Mouse (Mus musculus) midbrain, embryonic 10.5 days (tissue): ENCODE data around the gene Zfp64. TPM values are rescaled to one million over a fixed set of nuclear protein-coding genes. Genes with fewer than 3 reads are reported as not detected.

Experiments
- DNase-seq: peaks from one replicate; pipeline ENCODE4 v3.0.0-alpha.2; 2017; ENCODE audit warnings: low spot score
- H3K27ac ChIP-seq: fragments of 300-500 bp; sonication (generic); replicated peaks from 2 replicates; pipeline ENCODE4 v1.5.1; 2016; ENCODE audit warnings: mild to moderate bottlenecking
- H3K27me3 ChIP-seq: fragments of 300-500 bp; sonication (generic); 2 replicates; pipeline ENCODE4 v1.6.1; 2016; ENCODE audit warnings: low read depth, mild to moderate bottlenecking; ENCODE audit not compliant: poor library complexity, severe bottlenecking
- H3K36me3 ChIP-seq: fragments of 300-500 bp; sonication (generic); 2 replicates; pipeline ENCODE4 v1.6.1; 2016; ENCODE audit warnings: mild to moderate bottlenecking, moderate library complexity
- H3K4me1 ChIP-seq: fragments of 300-500 bp; sonication (generic); 2 replicates; pipeline ENCODE4 v1.6.1; 2016
- H3K4me3 ChIP-seq: fragments of 300-500 bp; sonication (generic); 2 replicates; pipeline ENCODE4 v1.5.1; 2016; ENCODE audit warnings: mild to moderate bottlenecking, moderate library complexity
- H3K9me3 ChIP-seq: fragments of 300-500 bp; sonication (generic); replicated peaks from 2 replicates; pipeline ENCODE4 v1.6.1; 2016; ENCODE audit warnings: mild to moderate bottlenecking
- WGBS: fragments of 180-500 bp; shearing (Covaris S2); methylation state at CpG from one replicate; pipeline ENCODE4 v1.1.7; 2016; 5-methylcytosine and 5-hydroxymethylcytosine counted together
- polyA plus RNA-seq: library from polyadenylated mRNA; unstranded; fragments of >200 nt; fragmentation: Nextera tagmentation; extraction: Ambion mirVana; gene quantifications from 2 replicates; pipeline ENCODE4 v1.2.1, GENCODE M21; 2016

Gene Zfp64
- 37.8 and 38.0 TPM in 2 replicates for polyA plus RNA-seq

DNA sequence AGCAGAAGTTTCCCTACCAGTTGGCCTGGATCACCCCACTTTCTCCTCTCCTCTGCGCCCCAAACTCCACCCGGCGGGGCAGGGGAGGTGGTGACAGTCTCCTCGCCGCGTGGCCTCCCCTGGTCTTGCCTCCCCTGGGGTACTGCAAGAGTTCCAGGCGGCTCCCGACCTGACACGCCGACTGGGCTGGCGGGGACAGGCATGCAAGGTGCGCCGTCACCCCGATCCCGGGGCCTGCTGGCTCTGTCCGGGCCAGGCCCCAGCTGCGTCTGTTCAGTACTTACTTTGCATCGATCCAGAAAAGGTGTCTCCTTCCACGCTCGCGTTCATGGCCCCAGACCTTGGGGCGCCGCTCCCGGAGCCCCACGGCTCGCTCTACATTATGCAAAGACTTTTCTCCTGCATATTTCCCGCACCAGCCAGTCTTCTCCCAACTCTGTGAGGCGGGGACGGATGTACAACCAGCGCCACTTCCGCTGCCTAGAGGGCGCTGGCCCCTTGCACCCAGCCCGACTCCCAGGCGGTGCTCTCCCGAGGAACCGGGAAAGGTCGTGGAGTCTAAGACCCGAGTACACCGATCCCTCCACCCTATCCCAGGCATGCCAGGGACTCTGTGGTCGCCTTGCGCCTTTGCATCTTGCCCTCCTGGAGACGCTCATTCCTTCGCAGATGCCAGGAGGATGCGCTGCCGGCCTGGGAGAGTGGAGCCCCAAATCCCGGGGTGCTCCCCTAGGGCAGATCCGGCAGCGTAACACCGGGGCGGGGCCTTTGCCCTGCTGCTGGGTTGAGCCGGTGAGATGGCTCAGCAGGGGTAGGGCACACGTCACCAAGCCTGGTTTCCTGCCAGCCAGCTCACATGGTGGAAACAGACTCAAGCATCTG lies at the start of gene Zfp64:
Zfp64 (minus strand) TSS at position 753 of the 882 bp plus-strand sequence.
- peaks cover 26% of the 10 kb centered on the region for H3K36me3 ChIP-seq
- H3K4me3 ChIP-seq: peak within 1 kb of the TSS; percentile 91
- H3K9me3 ChIP-seq: no peaks in the 10 kb centered on the region
- no peaks in the 10 kb centered on the region; the same call in 1 of the 2 replicates for H3K27me3 ChIP-seq
- WGBS: under 1% methylated on average over 52 of the region's 52 CpGs
- peak; percentile 85 for DNase-seq
- H3K4me1 ChIP-seq: peaks cover 26% of the 10 kb centered on the region
- H3K27ac ChIP-seq: peak within 1 kb of the TSS; percentile 95

DNA sequence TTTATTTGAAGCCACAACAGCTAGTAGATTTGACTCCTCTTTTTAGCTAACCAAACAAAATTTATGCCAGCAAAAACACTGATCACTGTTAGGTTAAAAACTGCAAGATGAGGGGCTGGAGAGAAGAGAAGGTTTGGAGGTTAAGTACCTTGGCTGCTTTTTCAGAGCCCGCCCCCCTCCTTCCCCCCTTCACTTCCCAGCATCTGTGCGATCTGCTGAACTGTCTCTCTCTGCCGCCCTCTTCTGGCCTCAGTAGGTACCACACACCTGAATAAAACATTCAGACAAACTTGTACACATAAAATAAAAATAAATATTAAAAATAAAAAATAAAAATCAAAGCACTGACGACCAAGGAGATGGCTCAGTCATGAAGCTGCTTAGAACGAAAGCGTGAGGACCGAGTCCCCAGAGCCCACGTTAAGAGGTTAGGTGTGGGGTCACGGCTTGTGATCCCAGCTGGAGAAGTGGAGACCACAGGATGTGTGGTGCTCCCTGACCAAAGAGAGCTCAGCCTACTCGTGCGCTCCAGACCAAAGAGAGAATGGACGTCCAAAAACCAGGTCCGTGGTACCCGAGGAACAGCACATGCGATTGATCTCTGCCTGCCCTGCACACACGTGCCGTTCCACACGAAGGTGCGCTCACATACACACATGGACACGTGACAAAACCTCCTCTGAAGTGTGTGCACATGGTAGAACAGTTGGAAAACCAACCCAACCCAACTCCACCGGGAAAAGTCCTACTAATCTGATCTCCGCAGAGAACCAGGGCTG lies 37.4 kb upstream of the Zfp64 start:
- DNase-seq: peak; percentile 48
- 77% methylated on average over 22 of the region's 22 CpGs for WGBS
- no peak overlapping the region for H3K4me3 ChIP-seq
- no peaks in the 10 kb centered on the region for H3K36me3 ChIP-seq
- no peak overlapping the region for H3K27ac ChIP-seq
- H3K4me1 ChIP-seq: peaks cover 13% of the 10 kb centered on the region
- no peaks in the 10 kb centered on the region for H3K27me3 ChIP-seq
- H3K9me3 ChIP-seq: 0 out of 2 replicates have a peak, but pooled peaks cover 3% of the 10 kb centered on the region

DNA sequence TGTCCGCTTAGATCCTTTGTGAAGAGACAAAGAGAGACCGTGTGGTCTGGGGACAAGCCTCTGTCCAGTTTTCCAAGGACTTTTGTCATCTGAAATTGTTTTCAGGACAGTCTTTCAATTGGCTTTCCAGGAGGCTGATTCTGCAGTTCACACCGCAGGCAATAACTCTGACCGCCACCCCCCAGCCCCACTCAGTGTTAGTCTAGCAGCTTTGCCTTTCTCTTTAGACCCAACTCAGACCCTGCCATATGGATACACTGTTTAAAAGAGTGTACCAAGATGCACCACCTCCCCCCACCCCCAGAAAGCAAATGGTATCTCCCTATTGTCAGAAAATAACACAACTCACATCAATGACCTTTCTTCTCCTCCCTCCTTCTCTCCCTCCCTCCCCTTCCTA lies 35.6 kb upstream of the Zfp64 start:
- 73% methylated on average over 4 of the region's 4 CpGs for WGBS
- Histone ChIP-seq H3K4me3 (no peak overlapping the region), H3K36me3 (no peaks in the 10 kb centered on the region), H3K27ac (peak overlapping the region; percentile 76), H3K27me3 (no peaks in the 10 kb centered on the region), H3K9me3 (0 out of 2 replicates have a peak, but pooled peaks cover 3% of the 10 kb centered on the region), H3K4me1 (peaks cover 13% of the 10 kb centered on the region)
- DNase-seq: peak; percentile 36

DNA sequence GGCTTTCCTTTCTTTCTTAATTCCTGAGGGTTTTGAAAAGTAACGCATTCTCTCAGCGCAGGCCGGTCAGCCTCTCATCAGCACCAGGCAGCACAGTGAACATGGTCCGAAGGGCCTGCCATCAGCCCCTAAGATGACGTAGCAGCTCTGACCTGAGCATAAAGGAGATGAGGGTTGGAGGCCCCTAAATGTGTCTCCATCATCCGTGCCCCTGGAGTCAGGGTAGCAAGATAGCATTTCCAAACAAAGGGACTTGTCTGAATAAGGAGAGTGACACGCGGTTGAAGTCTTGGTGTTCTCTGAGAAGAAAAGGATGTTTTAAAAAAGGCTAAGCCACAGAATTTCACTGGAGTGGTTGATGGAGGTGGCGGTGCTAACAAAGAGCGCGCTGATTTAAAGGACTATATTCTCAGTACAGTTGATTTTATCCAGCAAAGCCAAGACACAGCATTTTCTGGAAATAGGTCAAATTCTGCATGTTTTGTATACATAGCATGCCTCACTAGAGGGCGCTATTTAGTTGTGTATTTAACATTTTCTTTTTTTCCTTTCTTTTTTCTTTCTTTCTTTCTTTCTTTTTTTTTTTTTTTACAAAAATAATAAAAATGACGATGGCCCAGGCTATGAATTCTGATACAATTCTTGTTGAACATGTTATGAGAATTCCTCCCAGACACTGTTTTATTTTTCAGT lies 34.8 kb upstream of the Zfp64 start:
- H3K27me3 ChIP-seq: no peaks in the 10 kb centered on the region
- DNase-seq: no peak
- peak overlapping the region; percentile 59 for H3K27ac ChIP-seq
- 63% methylated on average over 13 of the region's 13 CpGs for WGBS
- H3K9me3 ChIP-seq: 0 out of 2 replicates have a peak, but pooled peaks cover 3% of the 10 kb centered on the region
- H3K4me1 ChIP-seq: peaks cover 13% of the 10 kb centered on the region
- no peak overlapping the region for H3K4me3 ChIP-seq
- H3K36me3 ChIP-seq: no peaks in the 10 kb centered on the region

DNA sequence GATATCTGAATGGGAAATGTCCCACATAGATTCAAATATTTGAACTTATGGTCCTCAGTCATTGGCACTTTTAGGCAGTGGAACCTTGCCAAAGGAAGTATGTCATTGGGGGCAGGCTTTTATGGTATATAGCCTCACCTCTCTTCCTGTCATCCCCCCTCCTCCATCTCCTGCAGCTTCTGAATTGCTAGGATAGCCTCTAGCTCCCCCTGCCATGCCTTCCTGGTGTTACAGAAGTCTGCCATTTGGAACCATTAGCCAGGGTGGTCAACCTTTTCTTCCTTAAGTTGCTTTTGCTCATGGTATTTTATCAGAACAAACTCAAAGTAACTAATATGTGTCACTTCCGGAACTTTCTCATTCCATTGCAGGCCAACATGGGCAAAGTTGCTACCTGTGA lies 32.7 kb upstream of the Zfp64 start:
- WGBS: 97% methylated on average over 1 of the region's 1 CpGs
- no peak for DNase-seq

DNA sequence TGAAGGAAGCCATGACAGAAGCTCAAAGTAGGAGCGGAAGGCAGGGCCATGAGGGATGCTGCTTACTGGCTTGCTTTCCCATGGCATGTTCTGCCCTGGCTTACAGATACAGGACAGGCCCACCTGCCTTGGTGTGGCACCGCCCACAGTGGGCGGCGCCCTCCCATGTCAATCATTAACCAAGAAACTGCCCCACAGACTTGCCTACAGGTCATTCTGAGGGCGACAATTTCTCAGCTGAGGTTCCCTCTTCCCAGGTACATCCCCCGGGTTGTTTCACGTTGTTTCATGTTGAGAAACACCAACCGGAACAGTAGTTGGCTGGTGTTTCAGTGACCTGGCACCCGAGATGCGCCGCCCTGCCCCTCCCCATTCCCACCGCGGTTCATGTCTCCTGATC lies 32.0 kb upstream of the Zfp64 start:
- no peak overlapping the region for H3K4me3 ChIP-seq
- 76% methylated on average over 13 of the region's 13 CpGs for WGBS
- no peaks in the 10 kb centered on the region for H3K36me3 ChIP-seq
- no peak for DNase-seq
- H3K27me3 ChIP-seq: no peaks in the 10 kb centered on the region
- H3K9me3 ChIP-seq: no peaks in the 10 kb centered on the region
- H3K4me1 ChIP-seq: peaks cover 13% of the 10 kb centered on the region
- no peak overlapping the region for H3K27ac ChIP-seq

More for the DNA sequence above, 32.7 kb upstream of the Zfp64 start:
- H3K9me3 ChIP-seq: no peaks in the 10 kb centered on the region
- no peak overlapping the region for H3K27ac ChIP-seq
- no peaks in the 10 kb centered on the region for H3K36me3 ChIP-seq
- peaks cover 13% of the 10 kb centered on the region for H3K4me1 ChIP-seq
- no peak overlapping the region for H3K4me3 ChIP-seq
- H3K27me3 ChIP-seq: no peaks in the 10 kb centered on the region

DNA sequence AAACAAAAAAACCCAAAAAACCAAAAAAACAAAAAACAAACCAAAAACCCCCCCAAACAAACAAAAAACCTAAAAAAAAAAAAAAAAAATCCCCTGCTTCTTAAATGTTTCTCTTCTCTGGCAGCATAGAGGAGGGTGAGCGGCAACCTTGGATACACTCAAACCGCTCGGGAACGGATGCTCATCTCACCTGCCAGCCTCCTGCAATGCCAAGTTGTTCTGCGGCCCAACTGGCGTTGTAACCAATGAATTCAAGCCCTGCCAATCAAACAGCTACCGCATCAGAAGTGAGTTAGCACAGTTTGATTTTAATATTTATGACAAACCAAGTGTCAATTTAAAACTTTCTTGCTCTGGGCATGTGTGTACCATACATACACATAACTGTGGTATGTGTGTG lies 26.6 kb upstream of the Zfp64 start:
- Histone ChIP-seq H3K4me1 (peaks cover 9% of the 10 kb centered on the region; the same call in 1 of the 2 replicates), H3K4me3 (no peak overlapping the region), H3K36me3 (no peaks in the 10 kb centered on the region), H3K27ac (no peak overlapping the region), H3K9me3 (no peaks in the 10 kb centered on the region), H3K27me3 (no peaks in the 10 kb centered on the region)
- WGBS: 93% methylated on average over 7 of the region's 7 CpGs
- DNase-seq: no peak

DNA sequence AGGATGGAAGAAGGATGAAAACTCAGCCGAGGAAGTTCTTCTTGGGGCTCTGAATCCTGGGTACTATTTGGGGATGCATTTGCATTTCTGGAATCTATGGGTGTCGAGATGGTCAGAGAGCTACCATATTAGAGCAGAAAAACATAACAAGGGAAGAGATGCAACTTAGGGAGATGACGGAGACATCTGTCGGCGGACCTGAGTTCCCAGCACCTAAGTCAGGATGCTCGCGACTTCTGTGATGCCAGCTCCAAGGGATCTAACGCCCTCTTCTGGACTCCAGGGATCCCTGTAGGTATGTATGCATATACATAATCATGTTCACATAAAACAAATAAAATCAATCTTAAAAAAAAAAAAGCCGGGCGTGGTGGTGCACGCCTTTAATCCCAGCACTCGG lies 26.1 kb upstream of the Zfp64 start:
- peak overlapping the region; percentile 38 for H3K4me3 ChIP-seq
- no peaks in the 10 kb centered on the region for H3K36me3 ChIP-seq
- peaks cover 9% of the 10 kb centered on the region; the same call in 1 of the 2 replicates for H3K4me1 ChIP-seq
- H3K27ac ChIP-seq: no peak overlapping the region
- no peaks in the 10 kb centered on the region for H3K27me3 ChIP-seq
- no peak for DNase-seq
- WGBS: 70% methylated on average over 12 of the region's 12 CpGs
- no peaks in the 10 kb centered on the region for H3K9me3 ChIP-seq

DNA sequence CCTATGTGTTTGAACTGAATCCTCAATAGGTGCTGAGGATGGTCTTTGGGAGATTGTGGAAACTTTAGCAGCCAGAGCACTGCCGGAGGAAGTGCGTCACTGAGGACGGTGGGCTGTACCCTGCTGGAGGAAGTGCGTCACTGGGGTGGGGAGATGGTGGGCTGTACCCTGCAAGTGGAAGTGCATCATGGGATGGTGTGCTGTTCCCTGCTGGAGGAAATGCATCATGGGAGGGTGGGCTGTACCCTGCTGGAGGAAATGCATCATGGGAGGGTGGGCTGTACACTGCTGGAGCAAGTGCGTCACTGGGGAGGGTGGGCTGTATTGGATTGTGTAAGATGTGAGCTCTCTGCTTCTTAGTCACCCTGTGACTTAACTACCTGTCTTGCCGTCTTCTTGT lies 25.5 kb upstream of the Zfp64 start:
- Histone ChIP-seq H3K9me3 (no peaks in the 10 kb centered on the region), H3K4me3 (peak overlapping the region; percentile 38), H3K27ac (no peak overlapping the region), H3K36me3 (no peaks in the 10 kb centered on the region), H3K27me3 (no peaks in the 10 kb centered on the region), H3K4me1 (peaks cover 9% of the 10 kb centered on the region; the same call in 1 of the 2 replicates)
- DNase-seq: peak; percentile 55
- WGBS: 49% methylated on average over 6 of the region's 6 CpGs

DNA sequence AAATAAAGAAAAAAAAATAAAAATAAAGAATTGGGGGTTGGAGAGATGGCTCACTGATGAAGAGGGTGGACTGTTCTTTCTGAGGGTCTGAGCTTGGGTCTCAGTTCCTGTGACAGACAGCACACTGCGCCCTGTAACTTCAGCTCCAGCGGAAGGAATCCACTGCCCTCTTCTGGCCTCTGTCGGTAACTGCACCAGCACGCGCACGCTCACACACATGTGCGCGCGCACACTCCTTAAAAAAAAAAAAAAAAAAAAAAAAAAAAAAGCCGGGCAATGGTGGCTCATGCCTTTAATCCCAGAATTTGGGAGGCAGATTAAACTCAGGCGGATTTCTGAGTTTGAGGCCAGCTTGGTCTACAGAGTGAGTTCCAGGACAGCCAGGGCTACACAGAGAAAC lies 24.4 kb upstream of the Zfp64 start:
- Histone ChIP-seq H3K36me3 (no peaks in the 10 kb centered on the region), H3K4me3 (no peak overlapping the region), H3K9me3 (no peaks in the 10 kb centered on the region), H3K27ac (no peak overlapping the region), H3K27me3 (no peaks in the 10 kb centered on the region), H3K4me1 (peaks cover 9% of the 10 kb centered on the region; the same call in 1 of the 2 replicates)
- 44% methylated on average over 11 of the region's 11 CpGs for WGBS
- DNase-seq: peak; percentile 45

DNA sequence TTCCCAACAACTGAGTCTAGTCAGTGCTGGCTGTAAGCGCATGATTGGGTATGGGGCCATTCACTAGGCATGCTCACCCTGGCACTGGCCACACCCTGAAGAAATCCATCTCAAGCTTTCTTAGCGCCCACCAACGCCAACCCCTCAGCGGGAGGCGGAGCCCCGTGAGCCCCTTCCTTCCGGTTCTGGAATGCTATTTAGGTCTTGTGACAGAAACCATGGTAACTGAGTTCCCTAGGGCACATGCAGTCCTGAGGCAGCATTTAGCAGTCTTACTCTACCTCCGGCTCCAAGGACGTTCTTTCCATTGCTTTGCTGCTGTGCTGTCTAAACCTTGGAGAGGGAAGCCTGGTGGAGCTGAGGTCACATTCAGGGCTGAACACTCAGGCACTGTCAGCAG lies 22.6 kb upstream of the Zfp64 start:
- no peaks in the 10 kb centered on the region for H3K9me3 ChIP-seq
- no peak for DNase-seq
- peaks cover 9% of the 10 kb centered on the region; the same call in 1 of the 2 replicates for H3K4me1 ChIP-seq
- H3K27me3 ChIP-seq: no peaks in the 10 kb centered on the region
- WGBS: 65% methylated on average over 9 of the region's 9 CpGs
- no peak overlapping the region for H3K4me3 ChIP-seq
- H3K36me3 ChIP-seq: no peaks in the 10 kb centered on the region
- no peak overlapping the region for H3K27ac ChIP-seq

DNA sequence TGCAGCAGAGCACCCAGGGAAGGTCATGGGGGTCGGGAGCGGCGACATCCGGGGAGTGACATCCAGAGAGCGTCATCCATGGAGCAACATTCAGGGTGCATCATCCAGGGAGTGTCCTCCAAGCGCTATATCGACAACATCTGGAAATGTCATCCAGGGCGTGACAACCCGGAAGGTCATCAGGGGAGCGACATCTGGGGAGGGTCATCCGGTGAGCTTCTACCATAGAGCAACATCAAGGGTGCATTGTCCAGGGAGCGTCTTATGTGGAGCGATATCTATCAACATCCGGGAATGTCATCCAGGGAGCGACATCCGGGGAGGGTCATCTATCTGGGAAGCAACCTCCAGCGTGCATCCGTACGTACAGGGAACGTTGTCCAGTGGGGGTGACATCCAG lies 14.7 kb upstream of the Zfp64 start:
- Histone ChIP-seq H3K27me3 (no peaks in the 10 kb centered on the region), H3K4me1 (no peaks in the 10 kb centered on the region), H3K27ac (no peak overlapping the region), H3K4me3 (no peak overlapping the region), H3K9me3 (peaks cover 11% of the 10 kb centered on the region), H3K36me3 (no peaks in the 10 kb centered on the region)
- DNase-seq: no peak
- 94% methylated on average over 20 of the region's 20 CpGs for WGBS
